Mouse (Mus musculus) heart, embryonic 16.5 days (tissue): ENCODE measurements around the gene Cdh23. TPM values are rescaled to one million over a fixed set of nuclear protein-coding genes. Genes with fewer than 3 reads are reported as not detected.

ENCODE experiments used
- ATAC-seq: fragments of 200-750 bp; cut with Nextera tagmentation; replicated peaks from 2 replicates; pipeline ENCODE4 v1.8.0; 2017; ENCODE audit warnings: moderate number of reproducible peaks; ENCODE audit not compliant: insufficient read depth, low FRiP score; ENCODE audit errors: extremely low read depth
- H3K27ac ChIP-seq: fragments of 300-500 bp; sonication (generic); 2 replicates; pipeline ENCODE4 v1.5.1; 2014; ENCODE audit warnings: mild to moderate bottlenecking, low read length, control low read depth, moderate library complexity
- H3K27me3 ChIP-seq: fragments of 300-500 bp; sonication (generic); 2 replicates; pipeline ENCODE4 v1.6.1; 2014; ENCODE audit warnings: low read length, mixed read lengths; ENCODE audit not compliant: control insufficient read depth, insufficient read depth
- H3K36me3 ChIP-seq: fragments of 300-500 bp; sonication (generic); 2 replicates; pipeline ENCODE4 v1.6.1; 2014; ENCODE audit not compliant: control insufficient read depth, insufficient read depth
- H3K4me1 ChIP-seq: fragments of 300-500 bp; sonication (generic); 2 replicates; pipeline ENCODE4 v1.6.1; 2014; ENCODE audit warnings: low read length, mixed read lengths; ENCODE audit not compliant: control insufficient read depth, insufficient read depth
- H3K4me2 ChIP-seq: fragments of 300-500 bp; sonication (generic); 2 replicates; pipeline ENCODE4 v1.6.1; 2014; ENCODE audit warnings: low read depth, mild to moderate bottlenecking, control low read depth, low read length
- H3K4me3 ChIP-seq: fragments of 300-500 bp; sonication (generic); 2 replicates; pipeline ENCODE4 v1.5.1; 2014; ENCODE audit warnings: mild to moderate bottlenecking, control low read depth, low read length
- H3K9ac ChIP-seq: fragments of 300-500 bp; sonication (generic); 2 replicates; pipeline ENCODE4 v1.6.1; 2014; ENCODE audit warnings: low read length, control low read depth
- H3K9me3 ChIP-seq: fragments of 300-500 bp; sonication (generic); replicated peaks from 2 replicates; pipeline ENCODE4 v1.6.1; 2016; ENCODE audit warnings: low read length; ENCODE audit not compliant: control insufficient read depth
- WGBS: fragments of 180-500 bp; shearing (Covaris S2); extraction: QIAGEN DNeasy Blood & Tissue Kit; methylation state at CpG from one replicate; pipeline ENCODE4 v1.1.7; 2014; 5-methylcytosine and 5-hydroxymethylcytosine counted together
- polyA plus RNA-seq: library from polyadenylated mRNA; unstranded; fragments of >200 nt; fragmentation: Nextera tagmentation; extraction: Ambion mirVana; gene quantifications from 2 replicates; pipeline ENCODE4 v1.2.1, GENCODE M21; 2015

Cdh23 gene
- polyA plus RNA-seq, 1 experiment from 2014 or later, result 1.3 TPM

GRCm38 (mm10) chr10:60272241-60272640 is 424.0 kb downstream of the Cdh23 start:
- Histone ChIP-seq H3K9me3 (no peaks in the 10 kb centered on the region), H3K27me3 (no peaks in the 10 kb centered on the region), H3K4me3 (no peak overlapping the region), H3K4me1 (peaks cover 20% of the 10 kb centered on the region), H3K4me2 (no peak overlapping the region), H3K27ac (no peak overlapping the region), H3K9ac (no peak overlapping the region), H3K36me3 (no peaks in the 10 kb centered on the region)
- ATAC-seq, result no peak
- 29% methylated on average over 6 of the region's 6 CpGs for WGBS

GRCm38 (mm10) chr10:60271015-60271414 is 425.3 kb downstream of the Cdh23 start:
- WGBS, result 72% methylated on average over 6 of the region's 6 CpGs
- H3K9ac ChIP-seq, result no peak overlapping the region
- H3K27ac ChIP-seq, result no peak overlapping the region
- no peaks in the 10 kb centered on the region for H3K27me3 ChIP-seq
- no peak for ATAC-seq
- H3K36me3 ChIP-seq, result no peaks in the 10 kb centered on the region
- no peak overlapping the region for H3K4me2 ChIP-seq
- no peaks in the 10 kb centered on the region for H3K9me3 ChIP-seq
- H3K4me1 ChIP-seq, result peaks cover 17% of the 10 kb centered on the region
- no peak overlapping the region for H3K4me3 ChIP-seq

DNA sequence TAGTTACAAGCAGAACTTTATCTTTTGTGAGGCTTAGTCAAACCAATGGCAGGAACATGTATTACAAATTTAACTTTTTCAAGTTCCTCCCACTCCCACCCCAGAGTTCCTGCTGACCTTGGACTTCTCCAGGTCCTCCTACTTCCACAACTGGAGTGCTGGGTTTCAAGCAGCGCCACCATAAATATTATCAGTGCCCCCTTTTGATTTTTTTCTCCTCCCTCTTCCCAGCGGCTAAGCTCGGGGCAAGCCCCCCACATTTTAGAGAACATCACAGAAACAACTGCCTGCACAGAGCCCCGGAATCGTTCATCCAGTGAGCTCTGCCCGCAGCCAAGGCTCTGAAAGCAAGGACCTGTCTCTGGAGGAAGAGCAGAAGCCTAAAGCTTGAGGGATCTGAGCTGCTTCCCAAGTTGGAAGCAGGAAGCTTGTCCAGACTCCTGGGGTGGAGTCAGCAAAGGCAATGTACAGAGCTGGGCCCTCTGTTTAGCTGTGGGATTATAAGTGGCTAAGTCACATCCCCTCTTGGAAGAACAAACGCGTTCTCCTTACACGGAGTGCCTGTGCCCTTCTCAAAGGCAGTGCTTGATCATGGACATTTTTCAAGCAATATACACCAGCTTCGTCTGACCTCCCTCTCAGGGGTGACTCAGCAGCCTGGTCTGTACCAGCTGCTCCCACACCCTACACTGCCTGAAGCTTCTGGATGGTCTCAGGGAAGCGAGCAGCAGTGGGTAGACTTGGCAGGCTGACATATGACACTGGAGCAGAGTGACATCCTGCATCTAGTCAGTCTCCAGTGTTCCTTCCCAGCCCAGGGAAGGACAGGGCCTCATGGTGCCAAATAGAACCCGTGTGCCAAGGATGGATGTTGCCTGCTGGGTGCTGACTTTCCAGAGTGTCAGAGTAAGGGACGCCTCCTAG is 426.9 kb downstream of the Cdh23 start:
- WGBS, result 58% methylated on average over 13 of the region's 13 CpGs
- Histone ChIP-seq H3K9ac (no peak overlapping the region), H3K27ac (no peak overlapping the region), H3K36me3 (no peaks in the 10 kb centered on the region), H3K4me1 (peaks cover 19% of the 10 kb centered on the region), H3K9me3 (no peaks in the 10 kb centered on the region), H3K4me3 (no peak overlapping the region), H3K27me3 (no peaks in the 10 kb centered on the region), H3K4me2 (no peak overlapping the region)
- ATAC-seq, result no peak

DNA sequence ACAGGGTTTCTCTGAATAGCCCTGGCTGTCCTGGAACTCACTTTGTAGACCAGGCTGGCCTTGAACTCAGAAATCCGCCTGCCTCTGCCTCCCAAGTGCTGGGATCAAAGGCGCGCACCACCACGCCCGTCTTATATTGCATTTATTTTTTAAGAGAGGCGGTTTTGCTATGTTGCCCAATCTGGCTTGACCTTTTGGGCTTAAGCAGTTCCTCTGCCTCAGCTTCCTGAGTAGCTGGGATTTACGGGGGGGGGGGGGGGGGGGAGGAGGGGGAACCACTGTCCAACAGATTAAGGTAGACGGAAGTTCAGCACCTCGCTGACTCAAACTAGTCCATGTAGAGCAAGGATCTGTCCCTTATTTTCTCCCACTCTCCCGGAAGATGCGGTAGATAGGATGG is 427.6 kb downstream of the Cdh23 start:
- Histone ChIP-seq H3K9me3 (no peaks in the 10 kb centered on the region), H3K27ac (no peak overlapping the region), H3K9ac (no peak overlapping the region), H3K36me3 (no peaks in the 10 kb centered on the region), H3K4me2 (no peak overlapping the region), H3K4me3 (no peak overlapping the region), H3K4me1 (peaks cover 19% of the 10 kb centered on the region), H3K27me3 (no peaks in the 10 kb centered on the region)
- no peak for ATAC-seq
- 83% methylated on average over 10 of the region's 11 CpGs for whole genome bisulfite sequencing

- Histone ChIP-seq H3K4me3 (no peak overlapping the region), H3K9me3 (no peaks in the 10 kb centered on the region), H3K36me3 (no peaks in the 10 kb centered on the region), H3K27ac (no peak overlapping the region), H3K4me1 (peaks cover 22% of the 10 kb centered on the region), H3K27me3 (no peaks in the 10 kb centered on the region), H3K4me2 (no peak overlapping the region), H3K9ac (no peak overlapping the region)
- ATAC-seq, result no peak
- WGBS, result 84% methylated on average over 8 of the region's 8 CpGs
Measured at GRCm38 (mm10) chr10:60266842-60267401, 429.4 kb downstream of the Cdh23 start.

DNA sequence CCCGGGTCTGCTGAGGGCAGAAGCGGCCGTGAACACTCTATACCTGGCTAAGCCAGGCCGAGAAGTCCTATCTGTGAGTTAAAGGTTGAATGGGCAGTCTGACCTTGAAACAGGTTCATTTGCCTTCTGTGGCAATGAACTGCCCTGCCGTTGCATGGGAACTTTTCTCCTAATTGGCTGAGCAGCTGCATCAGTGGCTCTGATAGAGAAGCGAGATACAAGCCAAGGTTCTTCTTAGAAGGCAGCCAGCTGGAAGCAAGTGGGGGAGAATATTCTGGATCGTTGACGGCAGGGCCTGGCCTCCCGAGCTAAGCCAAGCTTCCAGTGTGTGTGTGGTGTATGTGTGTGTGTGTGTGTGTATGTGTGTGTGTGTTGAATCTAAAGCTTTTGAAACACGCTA is 431.0 kb downstream of the Cdh23 start:
- Histone ChIP-seq H3K4me1 (peaks cover 23% of the 10 kb centered on the region), H3K4me2 (no peak overlapping the region), H3K9ac (no peak overlapping the region), H3K9me3 (no peaks in the 10 kb centered on the region), H3K4me3 (no peak overlapping the region), H3K27me3 (no peaks in the 10 kb centered on the region), H3K36me3 (no peaks in the 10 kb centered on the region), H3K27ac (no peak overlapping the region)
- ATAC-seq, result no peak
- 57% methylated on average over 10 of the region's 10 CpGs for WGBS

DNA sequence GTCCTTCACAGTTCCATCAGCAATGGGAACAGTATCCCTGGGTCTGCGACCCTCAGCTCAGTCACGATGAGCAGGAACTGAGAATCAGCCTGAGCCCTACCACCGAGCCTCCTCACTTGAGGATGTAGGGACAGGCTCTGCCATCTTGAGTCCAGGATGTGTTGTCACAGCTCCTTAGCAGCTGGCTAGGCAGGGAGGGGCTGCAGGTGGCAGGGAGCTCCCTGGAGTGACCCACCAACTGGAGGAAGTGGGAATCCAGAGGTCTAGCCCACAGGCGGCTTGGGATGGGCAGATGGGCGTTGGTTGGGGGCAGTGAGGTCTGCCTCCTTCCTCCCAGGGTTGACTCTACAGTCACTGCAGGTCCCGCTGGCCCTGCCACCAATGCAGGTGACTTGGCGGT is 432.9 kb downstream of the Cdh23 start:
- WGBS, result 86% methylated on average over 7 of the region's 7 CpGs

GRCm38 (mm10) chr10:60262386-60262785 is 433.9 kb downstream of the Cdh23 start:
- Histone ChIP-seq H3K27ac (peak overlapping the region; percentile 78), H3K4me3 (no peak overlapping the region), H3K4me1 (peaks cover 16% of the 10 kb centered on the region), H3K9me3 (no peaks in the 10 kb centered on the region), H3K36me3 (no peaks in the 10 kb centered on the region), H3K9ac (peak overlapping the region; percentile 30; the same call in 1 of the 2 replicates), H3K27me3 (no peaks in the 10 kb centered on the region), H3K4me2 (no peak overlapping the region)
- WGBS, result 18% methylated on average over 3 of the region's 3 CpGs
- ATAC-seq, result peak; percentile 90

More for the DNA sequence above, 432.9 kb downstream of the Cdh23 start:
- H3K4me2 ChIP-seq, result no peak overlapping the region
- no peak overlapping the region for H3K4me3 ChIP-seq
- no peak overlapping the region for H3K9ac ChIP-seq
- no peaks in the 10 kb centered on the region for H3K27me3 ChIP-seq
- no peaks in the 10 kb centered on the region for H3K9me3 ChIP-seq
- no peak for ATAC-seq
- no peak overlapping the region for H3K27ac ChIP-seq
- no peaks in the 10 kb centered on the region for H3K36me3 ChIP-seq
- peaks cover 16% of the 10 kb centered on the region for H3K4me1 ChIP-seq

GRCm38 (mm10) chr10:60261530-60261929 is 434.8 kb downstream of the Cdh23 start:
- WGBS, result 65% methylated on average over 5 of the region's 5 CpGs
- H3K9ac ChIP-seq, result no peak overlapping the region
- no peaks in the 10 kb centered on the region for H3K9me3 ChIP-seq
- no peak overlapping the region for H3K4me3 ChIP-seq
- H3K27me3 ChIP-seq, result no peaks in the 10 kb centered on the region
- H3K27ac ChIP-seq, result no peak overlapping the region
- no peak for ATAC-seq
- peaks cover 16% of the 10 kb centered on the region for H3K4me1 ChIP-seq
- no peak overlapping the region for H3K4me2 ChIP-seq
- no peaks in the 10 kb centered on the region for H3K36me3 ChIP-seq
